Mouse (Mus musculus) C2C12 (cell line): ENCODE data around the gene Pde4dip.

ENCODE experiments used
- CEBPB ChIP-seq: IDR thresholded peaks from one replicate; pipeline ENCODE4 v1.6.1; 2011; ENCODE audit warnings: low read depth, mild to moderate bottlenecking, control low read depth, moderate library complexity
- CTCF ChIP-seq: IDR thresholded peaks from one replicate; pipeline ENCODE4 v1.5.1; 2011; ENCODE audit not compliant: control insufficient read depth, insufficient read depth, insufficient read length
- MAX ChIP-seq: IDR thresholded peaks from one replicate; pipeline ENCODE4 v1.6.1; 2011; ENCODE audit warnings: mild to moderate bottlenecking, control low read depth
- USF1 ChIP-seq: IDR thresholded peaks from one replicate; pipeline ENCODE4 v1.6.1; 2011; ENCODE audit warnings: low read depth, mild to moderate bottlenecking, control low read depth, moderate library complexity

- TF ChIP-seq CTCF (no peak), CEBPB (no peak), USF1 (no peak), MAX (no peak)
Measured at GRCm38 (mm10) chr3:97819050-97819449, 69.5 kb downstream of the Pde4dip start.
